Mouse (Mus musculus): ENCODE data around the gene Icos. TPM values are rescaled to one million over a fixed set of nuclear protein-coding genes. Genes with fewer than 3 reads are reported as not detected.
A peak's percentile ranks its signal among the peaks of the same experiment; 100 is the strongest.

Icos gene
- total RNA-seq, 2 experiments from 2014 or later = 0.31 TPM; not detected in 1

DNA sequence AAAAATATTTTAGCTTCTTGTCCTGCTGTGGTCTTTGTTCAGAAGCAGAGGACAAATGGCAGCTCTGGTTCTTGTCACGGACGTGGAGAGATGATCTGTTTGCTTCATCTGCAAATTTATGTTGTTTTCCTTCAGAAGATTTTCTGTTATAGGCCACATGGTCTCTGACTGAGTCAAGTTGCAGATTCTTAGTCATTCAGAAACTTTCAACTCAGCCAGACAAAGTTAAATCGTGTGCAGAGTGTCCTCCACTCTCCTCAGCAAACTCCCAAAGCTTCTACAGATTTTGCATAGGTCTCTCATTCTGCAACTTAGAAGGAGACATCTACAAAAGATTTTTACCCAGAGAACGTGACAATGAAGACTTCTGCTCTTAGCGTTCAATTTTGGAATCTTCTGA lies 49.0 kb downstream of the Icos start:
- intact Hi-C loops (cut with DNase I) = no loop called here
- no peak for DNase-seq (ENCODE audit: low spot score in 2 of 2)

DNA sequence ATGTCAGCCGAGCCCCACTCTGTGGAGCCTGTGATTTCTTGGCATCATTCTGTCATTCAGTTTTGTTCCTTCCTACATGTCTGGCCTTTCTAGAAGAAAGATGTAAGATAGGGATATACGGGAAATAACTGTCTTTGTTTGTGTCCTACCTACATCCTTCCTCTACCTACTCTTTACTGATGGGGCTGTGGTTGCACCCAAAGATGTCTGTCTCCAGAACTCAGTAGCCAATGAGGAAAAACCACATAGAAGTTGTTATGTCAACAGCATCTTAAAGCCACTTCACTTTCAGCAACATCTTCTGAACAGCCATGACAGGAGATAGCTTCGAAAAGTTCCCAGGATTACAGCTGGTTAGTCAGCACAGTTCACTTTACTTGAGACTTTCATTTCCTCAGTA lies 49.8 kb downstream of the Icos start:
- intact Hi-C loops (cut with DNase I) = no loop called here
- DNase-seq (ENCODE audit: low spot score in 2 of 2) = no peak

DNA sequence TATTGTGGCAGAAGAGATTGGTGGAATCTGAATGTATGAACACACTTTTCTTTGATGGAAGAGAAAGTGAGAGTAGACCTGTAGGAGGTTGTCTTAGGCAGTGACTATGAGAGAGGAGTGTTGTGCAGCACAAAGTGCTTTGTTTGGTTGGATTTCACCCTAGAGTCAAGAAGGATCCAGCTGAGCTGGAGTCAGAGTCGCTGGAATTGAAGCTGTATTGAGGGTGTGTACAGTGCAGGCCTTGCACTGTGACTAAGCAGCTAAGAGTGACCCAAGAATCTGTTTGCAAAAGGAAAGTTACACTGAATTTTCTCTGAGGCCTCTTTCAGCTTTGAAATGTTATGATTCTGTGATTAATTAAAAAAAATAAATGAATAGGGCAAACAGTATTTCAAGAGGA lies 52.2 kb downstream of the Icos start:
- no peak for DNase-seq (ENCODE audit: low spot score in 2 of 2)
- intact Hi-C loops (cut with DNase I) = no loop called here

DNA sequence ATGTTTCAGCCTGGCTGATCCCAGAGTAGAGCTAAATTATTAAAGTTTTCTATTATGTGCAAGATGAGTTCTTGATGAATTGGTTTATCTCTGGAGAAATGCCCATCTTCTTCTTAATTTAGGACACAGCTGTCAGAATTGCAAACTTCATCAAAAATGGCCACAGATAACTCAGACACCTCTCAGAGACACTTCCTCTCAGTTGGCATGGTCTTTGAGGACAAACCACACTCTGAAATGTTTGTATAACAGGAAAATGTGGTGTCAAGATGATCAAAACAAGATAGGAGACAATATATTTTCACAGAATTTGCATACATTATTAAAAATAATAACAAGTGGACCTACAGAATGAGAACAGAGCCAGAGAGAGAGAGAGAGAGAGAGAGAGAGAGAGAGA lies 52.8 kb downstream of the Icos start:
- intact Hi-C loops (cut with DNase I) = no loop called here
- no peak for DNase-seq (ENCODE audit: low spot score in 2 of 2)

DNA sequence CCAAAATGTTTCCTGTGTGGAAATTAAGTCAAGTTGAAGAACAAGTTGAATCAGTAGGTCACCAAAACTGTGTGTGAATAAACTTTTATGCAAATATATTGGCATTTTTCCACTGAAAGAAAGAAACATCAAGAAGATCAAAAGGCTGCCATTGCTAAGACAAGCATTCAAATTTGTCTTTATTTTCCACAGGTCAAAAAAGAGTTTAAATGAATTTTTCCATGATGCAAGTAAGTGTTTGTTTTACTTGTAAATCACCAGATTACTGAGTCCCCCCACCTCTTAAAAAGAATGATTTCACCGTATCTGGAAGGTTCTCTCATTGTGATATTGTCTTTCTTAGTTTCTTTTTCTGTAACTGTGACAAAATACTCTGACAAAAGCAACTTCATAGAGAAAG lies 57.5 kb downstream of the Icos start:
- no peak for DNase-seq (ENCODE audit: low spot score in 2 of 2)
- intact Hi-C loops (cut with DNase I) = no loop called here

DNA sequence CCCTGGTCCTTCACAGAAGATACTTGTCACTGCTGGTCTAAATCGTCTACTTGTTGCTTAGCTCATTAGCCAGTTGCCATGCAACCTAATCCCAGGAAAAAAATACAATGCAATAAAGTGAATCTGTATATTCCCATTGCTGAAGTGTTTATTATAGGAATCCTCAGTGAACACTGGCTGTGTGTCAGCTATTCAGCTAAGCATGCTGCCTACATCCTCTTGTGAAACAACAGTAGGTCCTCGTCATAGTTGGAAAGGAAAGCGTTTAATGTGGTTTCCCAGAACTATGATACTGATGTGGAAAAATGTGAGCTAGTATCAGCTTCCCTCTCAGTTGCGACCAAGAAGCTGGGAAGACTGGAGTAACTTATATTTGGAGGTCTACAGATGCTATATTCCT lies 60.5 kb downstream of the Icos start:
- no peak for DNase-seq (ENCODE audit: low spot score in 2 of 2)
- intact Hi-C loops (cut with DNase I) = no loop called here

DNA sequence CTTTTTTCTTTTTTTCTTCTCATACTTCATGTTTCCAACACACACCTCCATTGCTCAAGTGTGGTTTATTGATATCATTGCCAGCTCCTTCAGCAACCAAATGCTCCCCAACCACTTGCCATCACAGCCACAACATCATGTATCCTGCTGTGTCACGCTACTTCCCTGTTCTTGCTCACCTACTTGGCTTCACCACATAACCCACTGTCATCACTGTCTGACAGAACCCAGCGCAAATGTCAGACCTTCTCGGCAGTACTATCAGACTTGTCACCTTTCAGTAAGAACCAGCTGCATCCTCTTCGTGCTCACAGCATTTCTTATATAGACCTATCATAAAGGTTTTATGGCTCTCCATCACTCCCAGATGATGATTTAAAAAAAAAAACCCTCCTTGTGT lies 61.6 kb downstream of the Icos start:
- intact Hi-C loops (cut with DNase I) = no loop called here
- DNase-seq (ENCODE audit: low spot score in 2 of 2) = no peak

DNA sequence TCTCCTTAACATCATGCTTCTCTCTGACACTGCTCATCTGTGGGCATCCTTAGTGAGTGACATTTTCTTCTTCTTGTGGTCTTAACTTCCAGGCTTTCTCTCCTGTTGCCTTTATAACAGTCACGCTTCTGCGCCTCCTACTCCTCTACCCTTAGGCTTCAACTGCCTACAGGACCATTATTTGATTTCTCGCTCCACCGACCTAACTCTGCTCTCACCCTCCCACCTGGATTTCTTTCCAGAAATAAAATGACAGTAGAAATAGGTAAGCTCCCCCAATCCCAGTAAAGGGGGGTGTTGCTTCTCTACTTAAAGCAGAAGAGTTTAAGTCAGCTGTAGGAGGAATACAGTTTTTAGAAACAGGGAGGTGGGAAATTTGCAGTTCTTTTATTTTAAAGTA lies 62.7 kb downstream of the Icos start:
- DNase-seq (ENCODE audit: low spot score in 2 of 2) = no peak
- intact Hi-C loops (cut with DNase I) = no loop called here

DNA sequence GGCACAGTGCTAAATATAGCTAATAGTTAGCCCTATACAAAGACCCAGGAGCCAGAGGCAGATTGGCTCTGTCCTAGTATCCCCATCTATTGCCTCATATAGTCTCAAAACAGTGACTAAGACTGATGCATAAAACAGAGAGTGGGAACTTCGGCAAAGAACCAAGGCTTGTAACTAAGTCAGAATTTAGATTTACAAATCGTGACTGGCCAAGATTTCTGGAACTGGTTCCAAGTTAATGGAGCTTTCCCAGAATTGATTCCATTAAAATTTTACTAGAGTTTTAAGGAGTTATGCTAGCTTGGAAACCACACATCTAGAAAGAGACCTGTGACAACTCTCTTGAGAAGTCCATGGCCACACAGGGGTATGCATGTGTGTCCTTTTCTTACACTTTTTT lies 65.1 kb downstream of the Icos start:
- intact Hi-C loops (cut with DNase I) = no loop called here
- peak; percentile 19 to 39 for DNase-seq (ENCODE audit: low spot score in 2 of 2)

DNA sequence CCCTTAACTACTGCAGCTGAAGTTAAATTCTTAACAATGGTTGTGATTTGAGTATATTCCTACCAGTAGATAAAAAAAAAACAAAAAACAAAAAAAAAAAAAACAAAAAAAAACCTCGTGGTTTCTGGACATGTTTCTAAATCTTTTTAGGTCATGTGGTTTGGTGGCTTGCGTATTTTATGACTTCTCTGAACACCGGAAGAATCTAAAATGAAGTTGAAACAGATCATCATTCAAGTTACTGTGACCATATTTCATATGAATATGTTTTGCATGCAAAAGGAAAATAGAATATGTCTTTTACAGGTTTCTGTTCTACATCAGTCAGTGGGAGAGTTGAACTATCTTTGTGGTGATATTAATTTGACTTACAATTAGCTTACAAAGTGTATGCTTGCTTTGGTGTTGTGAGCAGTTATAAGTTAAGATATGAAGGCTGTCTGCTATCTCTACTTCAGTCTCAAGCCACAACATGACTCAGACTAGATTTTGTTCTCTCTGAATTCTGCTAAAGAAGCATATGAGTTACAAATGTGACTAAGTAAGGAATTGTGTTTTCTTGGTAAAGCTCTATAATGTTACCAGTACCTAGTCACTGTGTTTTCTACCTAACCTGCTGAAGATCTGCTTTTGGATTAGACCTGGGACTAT lies 68.5 kb downstream of the Icos start:
- no peak for DNase-seq (ENCODE audit: low spot score in 2 of 2)
- intact Hi-C loops (cut with DNase I) = no loop called here

DNA sequence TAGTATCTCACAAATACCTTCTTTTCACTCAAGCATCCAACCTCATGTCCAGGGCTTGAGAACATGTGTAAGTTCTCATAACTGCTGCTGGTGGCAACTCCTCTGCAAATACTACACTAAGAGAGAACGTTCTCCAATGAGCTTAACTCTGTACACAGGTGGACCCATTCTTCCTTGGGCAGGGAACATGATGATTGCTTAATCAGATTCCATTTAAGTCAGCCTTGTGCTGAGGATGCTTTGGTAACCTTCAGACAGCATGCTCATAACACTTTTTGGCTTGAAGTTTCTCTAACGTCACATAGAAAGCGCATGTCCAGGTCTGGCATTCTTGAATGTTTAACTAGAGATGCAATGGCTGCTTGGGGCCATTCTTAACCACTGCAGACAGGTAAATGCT lies 69.6 kb downstream of the Icos start:
- no peak for DNase-seq (ENCODE audit: low spot score in 2 of 2)
- intact Hi-C loops (cut with DNase I) = no loop called here

Other genes with a start within 250 kb of the Icos start
- gene Ctla4, start 90.9 kb upstream of the Icos start, total RNA-seq (2021) = not detected